Mouse (Mus musculus) heart, embryonic 10.5 days (tissue): ENCODE measurements around the gene Prg4. TPM values are rescaled to one million over a fixed set of nuclear protein-coding genes. Genes with fewer than 3 reads are reported as not detected.

ENCODE experiments used
- DNase-seq: peaks from one replicate; pipeline ENCODE4 v3.0.0-alpha.2; 2017; ENCODE audit warnings: low spot score
- H3K27ac ChIP-seq: fragments of 300-500 bp; sonication (generic); 2 replicates; pipeline ENCODE4 v1.5.1; 2016; ENCODE audit warnings: mild to moderate bottlenecking
- H3K27me3 ChIP-seq: fragments of 300-500 bp; sonication (generic); 2 replicates; pipeline ENCODE4 v1.6.1; 2016; ENCODE audit warnings: mild to moderate bottlenecking; ENCODE audit not compliant: poor library complexity, insufficient read depth, severe bottlenecking
- H3K36me3 ChIP-seq: fragments of 300-500 bp; sonication (generic); 2 replicates; pipeline ENCODE4 v1.6.1; 2016; ENCODE audit warnings: mild to moderate bottlenecking, moderate library complexity
- H3K4me1 ChIP-seq: fragments of 300-500 bp; sonication (generic); 2 replicates; pipeline ENCODE4 v1.6.1; 2016; ENCODE audit warnings: mild to moderate bottlenecking
- H3K4me3 ChIP-seq: fragments of 300-500 bp; sonication (generic); 2 replicates; pipeline ENCODE4 v1.5.1; 2016; ENCODE audit warnings: mild to moderate bottlenecking, moderate library complexity
- H3K9me3 ChIP-seq: fragments of 300-500 bp; sonication (generic); 2 replicates; pipeline ENCODE4 v1.6.1; 2016; ENCODE audit warnings: mild to moderate bottlenecking, moderate library complexity
- WGBS: fragments of 180-500 bp; shearing (Covaris S2); methylation state at CpG from one replicate; pipeline ENCODE4 v1.1.7; 2016; 5-methylcytosine and 5-hydroxymethylcytosine counted together
- polyA plus RNA-seq: library from polyadenylated mRNA; unstranded; fragments of >200 nt; fragmentation: Nextera tagmentation; extraction: Ambion mirVana; gene quantifications from 2 replicates; pipeline ENCODE4 v1.2.1, GENCODE M21; 2016

Prg4 gene
- 0.26 and 0.30 TPM in 2 replicates for polyA plus RNA-seq

GRCm38 (mm10) chr1:150466132-150466531, at the start of gene Prg4:
Prg4 (minus strand) TSS chr1:150466165.
- no peaks in the 10 kb centered on the region for H3K36me3 ChIP-seq
- H3K4me3 ChIP-seq, result no peak within 1 kb of the TSS
- 0 out of 2 replicates have a peak, but pooled peaks cover 4% of the 10 kb centered on the region for H3K4me1 ChIP-seq
- DNase-seq, result no peak
- H3K27ac ChIP-seq, result no peak within 1 kb of the TSS
- no peaks in the 10 kb centered on the region for H3K9me3 ChIP-seq
- WGBS, result 85% methylated on average over 3 of the region's 3 CpGs
- H3K27me3 ChIP-seq, result no peaks in the 10 kb centered on the region

- DNase-seq, result no peak
- H3K36me3 ChIP-seq, result no peaks in the 10 kb centered on the region
- H3K4me3 ChIP-seq, result no peak overlapping the region
- no peaks in the 10 kb centered on the region for H3K27me3 ChIP-seq
- no peak overlapping the region for H3K27ac ChIP-seq
- H3K9me3 ChIP-seq, result no peaks in the 10 kb centered on the region
- no peaks in the 10 kb centered on the region for H3K4me1 ChIP-seq
- WGBS, result 85% methylated on average over 2 of the region's 2 CpGs
These were observed 47.1 kb upstream of the Prg4 start for GRCm38 (mm10) chr1:150513041-150513440.

- H3K36me3 ChIP-seq, result no peaks in the 10 kb centered on the region
- no peaks in the 10 kb centered on the region for H3K4me1 ChIP-seq
- H3K27me3 ChIP-seq, result no peaks in the 10 kb centered on the region
- 58% methylated on average over 2 of the region's 2 CpGs for WGBS
- H3K4me3 ChIP-seq, result no peak overlapping the region
- no peak overlapping the region for H3K27ac ChIP-seq
- no peaks in the 10 kb centered on the region for H3K9me3 ChIP-seq
- DNase-seq, result no peak
These were observed 39.8 kb upstream of the Prg4 start for GRCm38 (mm10) chr1:150505794-150506193.

GRCm38 (mm10) chr1:150503321-150503720, 37.4 kb upstream of the Prg4 start:
- 81% methylated on average over 4 of the region's 4 CpGs for WGBS
- H3K27me3 ChIP-seq, result no peaks in the 10 kb centered on the region
- DNase-seq, result no peak
- no peaks in the 10 kb centered on the region for H3K9me3 ChIP-seq
- H3K36me3 ChIP-seq, result no peaks in the 10 kb centered on the region
- no peak overlapping the region for H3K4me3 ChIP-seq
- no peak overlapping the region for H3K27ac ChIP-seq
- no peaks in the 10 kb centered on the region for H3K4me1 ChIP-seq

GRCm38 (mm10) chr1:150498177-150498576, 32.2 kb upstream of the Prg4 start:
- no peak for DNase-seq

GRCm38 (mm10) chr1:150497690-150498089, 31.7 kb upstream of the Prg4 start:
- Histone ChIP-seq H3K36me3 (no peaks in the 10 kb centered on the region), H3K9me3 (no peaks in the 10 kb centered on the region), H3K4me3 (no peak overlapping the region), H3K27ac (no peak overlapping the region), H3K27me3 (no peaks in the 10 kb centered on the region), H3K4me1 (no peaks in the 10 kb centered on the region)
- WGBS, result 56% methylated on average over 2 of the region's 2 CpGs
- no peak for DNase-seq

More at GRCm38 (mm10) chr1:150498177-150498576, 32.2 kb upstream of the Prg4 start:
- Histone ChIP-seq H3K4me3 (no peak overlapping the region), H3K27me3 (no peaks in the 10 kb centered on the region), H3K27ac (no peak overlapping the region), H3K36me3 (no peaks in the 10 kb centered on the region), H3K9me3 (no peaks in the 10 kb centered on the region), H3K4me1 (no peaks in the 10 kb centered on the region)
- 78% methylated on average over 2 of the region's 2 CpGs for WGBS

GRCm38 (mm10) chr1:150496626-150497302, 30.8 kb upstream of the Prg4 start:
- no peaks in the 10 kb centered on the region for H3K27me3 ChIP-seq
- H3K4me1 ChIP-seq, result no peaks in the 10 kb centered on the region
- no peaks in the 10 kb centered on the region for H3K9me3 ChIP-seq
- H3K27ac ChIP-seq, result no peak overlapping the region
- 70% methylated on average over 6 of the region's 6 CpGs for WGBS
- no peak overlapping the region for H3K4me3 ChIP-seq
- H3K36me3 ChIP-seq, result no peaks in the 10 kb centered on the region
- no peak for DNase-seq

- no peak overlapping the region for H3K27ac ChIP-seq
- no peaks in the 10 kb centered on the region for H3K4me1 ChIP-seq
- no peaks in the 10 kb centered on the region for H3K27me3 ChIP-seq
- no peaks in the 10 kb centered on the region for H3K9me3 ChIP-seq
- no peak overlapping the region for H3K4me3 ChIP-seq
- no peaks in the 10 kb centered on the region for H3K36me3 ChIP-seq
- WGBS, result 85% methylated on average over 2 of the region's 2 CpGs
- no peak for DNase-seq
These were observed 23.2 kb upstream of the Prg4 start for GRCm38 (mm10) chr1:150489148-150489547.

GRCm38 (mm10) chr1:150480674-150481073, 14.7 kb upstream of the Prg4 start:
- no peak for DNase-seq

GRCm38 (mm10) chr1:150472525-150472924, 6.6 kb upstream of the Prg4 start:
- DNase-seq, result no peak
- Histone ChIP-seq H3K27me3 (no peaks in the 10 kb centered on the region), H3K4me1 (no peaks in the 10 kb centered on the region), H3K27ac (no peak overlapping the region), H3K36me3 (no peaks in the 10 kb centered on the region), H3K4me3 (no peak overlapping the region), H3K9me3 (no peaks in the 10 kb centered on the region)
- 78% methylated on average over 7 of the region's 7 CpGs for WGBS

More at GRCm38 (mm10) chr1:150480674-150481073, 14.7 kb upstream of the Prg4 start:
- Histone ChIP-seq H3K27me3 (no peaks in the 10 kb centered on the region), H3K27ac (no peak overlapping the region), H3K4me3 (no peak overlapping the region), H3K4me1 (no peaks in the 10 kb centered on the region), H3K9me3 (no peaks in the 10 kb centered on the region), H3K36me3 (no peaks in the 10 kb centered on the region)
- WGBS, result 67% methylated on average over 5 of the region's 5 CpGs

GRCm38 (mm10) chr1:150469992-150470391, 4.0 kb upstream of the Prg4 start:
- H3K27ac ChIP-seq, result no peak overlapping the region
- no peaks in the 10 kb centered on the region for H3K36me3 ChIP-seq
- H3K27me3 ChIP-seq, result no peaks in the 10 kb centered on the region
- WGBS, result 76% methylated on average over 3 of the region's 3 CpGs
- H3K4me3 ChIP-seq, result no peak overlapping the region
- no peaks in the 10 kb centered on the region for H3K9me3 ChIP-seq
- no peak for DNase-seq
- H3K4me1 ChIP-seq, result no peaks in the 10 kb centered on the region

GRCm38 (mm10) chr1:150465364-150465763, 601 bp downstream of the Prg4 start:
- no peak for DNase-seq

GRCm38 (mm10) chr1:150463691-150464090, 2.3 kb downstream of the Prg4 start:
- H3K4me3 ChIP-seq, result no peak overlapping the region
- no peak for DNase-seq
- 0 out of 2 replicates have a peak, but pooled peaks cover 4% of the 10 kb centered on the region for H3K4me1 ChIP-seq
- H3K36me3 ChIP-seq, result no peaks in the 10 kb centered on the region
- H3K27me3 ChIP-seq, result no peaks in the 10 kb centered on the region
- H3K27ac ChIP-seq, result no peak overlapping the region
- no peaks in the 10 kb centered on the region for H3K9me3 ChIP-seq
- WGBS, result 82% methylated on average over 4 of the region's 4 CpGs

More at GRCm38 (mm10) chr1:150465364-150465763, 601 bp downstream of the Prg4 start:
- no peaks in the 10 kb centered on the region for H3K9me3 ChIP-seq
- WGBS, result 72% methylated on average over 10 of the region's 10 CpGs
- no peaks in the 10 kb centered on the region for H3K27me3 ChIP-seq
- H3K4me1 ChIP-seq, result 0 out of 2 replicates have a peak, but pooled peaks cover 4% of the 10 kb centered on the region
- H3K36me3 ChIP-seq, result no peaks in the 10 kb centered on the region
- no peak overlapping the region for H3K27ac ChIP-seq
- H3K4me3 ChIP-seq, result no peak overlapping the region
